In the genomic region with DNA sequence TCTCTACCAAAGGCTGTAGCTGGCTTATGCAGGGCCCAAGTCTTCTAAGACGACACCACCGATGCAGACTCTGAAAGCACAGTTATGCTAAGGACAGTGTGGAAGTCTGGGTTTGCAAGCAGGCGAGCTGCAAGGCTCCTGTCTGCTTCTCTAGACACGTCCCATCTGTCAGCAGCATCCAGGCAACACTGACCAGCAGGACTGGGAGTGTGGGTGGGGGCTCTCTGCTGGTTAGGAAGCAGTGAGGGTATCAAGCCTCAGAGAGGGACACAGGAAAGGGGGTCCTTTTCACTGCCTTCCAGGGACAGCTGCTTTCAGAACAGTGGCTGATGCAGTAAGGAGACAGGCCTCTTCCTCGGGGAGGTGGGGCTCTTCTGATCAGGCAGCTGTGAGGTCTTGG, we compare ENCODE assay signal across 26 mouse cellular contexts. TPM values are rescaled to one million over a fixed set of nuclear protein-coding genes. Genes with fewer than 3 reads are reported as not detected.
DNase-seq lines count a peak whose midpoint lies in the region; ATAC-seq and TF ChIP-seq lines count a peak whose summit lies in the region.
"Had no signal": no experiment of that assay in that cellular context is flagged by ENCODE, and none has a peak within 500 bp of the region (broad histone marks: within the 10 kb centered on the region; RNA-seq: fewer than 3 reads in every experiment).

No protein-coding gene starts in this region.

- DNase-seq in heart, adult 11 months = peak; percentile 75
- no peak for DNase-seq in heart, adult 9 months (ENCODE audit: low spot score in 2 of 2)
- DNase-seq in kidney, postnatal 0 days (ENCODE audit: low spot score) = peak; percentile 17
- no peak for DNase-seq in kidney, adult 18-20 months
- peak; percentile 46 to 55 for DNase-seq in kidney, postnatal 4 days
- DNase-seq in kidney, adult 11 months = no peak
- DNase-seq in midbrain, embryonic 10.5 days (ENCODE audit: low spot score) = no peak
- no peak for DNase-seq in midbrain, postnatal 0 days (ENCODE audit: low spot score)
- DNase-seq: adrenal gland, adult 8-10 months; adrenal gland, postnatal 25 days; cerebellum, adult 11-12 months; cerebellum, adult 8-10 months; cerebellum, postnatal 36 days; embryo, embryonic 11 days; gastrocnemius, postnatal 25 days; heart, adult 2 months; heart, postnatal 4 days had no signal

- 33% methylated on average over 5 of the region's 5 CpGs for WGBS in kidney, postnatal 0 days
- 71% methylated on average over 5 of the region's 5 CpGs for WGBS in midbrain, embryonic 10.5 days
- 64% methylated on average over 5 of the region's 5 CpGs for WGBS in midbrain, postnatal 0 days

- no peak for TF ChIP-seq CTCF in kidney, postnatal 0 days (IDR thresholded peaks at IDR 0.05; ENCODE audit: low read depth)
- no peak for TF ChIP-seq CTCF in midbrain, postnatal 0 days (IDR thresholded peaks at IDR 0.05)

- no peak overlapping the region for H3K9ac ChIP-seq in kidney, postnatal 0 days (ENCODE audit: low read depth, low read length)
- H3K9ac ChIP-seq in midbrain, postnatal 0 days (replicated peaks; ENCODE audit: low read length, poor library complexity, severe bottlenecking) = no peak overlapping the region
- H3K9ac ChIP-seq: embryonic facial prominence, embryonic 13.5 days; forebrain, embryonic 12.5 days; forebrain, embryonic 15.5 days; heart, embryonic 12.5 days; heart, embryonic 15.5 days; hindbrain, embryonic 15.5 days had no signal

- H3K4me3 ChIP-seq in kidney, postnatal 0 days (replicated peaks; ENCODE audit: low read depth, low read length) = no peak overlapping the region
- H3K4me3 ChIP-seq in midbrain, embryonic 10.5 days = no peak overlapping the region
- no peak overlapping the region for H3K4me3 ChIP-seq in midbrain, postnatal 0 days (ENCODE audit: low read depth, low read length)
- H3K4me3 ChIP-seq: embryonic facial prominence, embryonic 10.5 days; embryonic facial prominence, embryonic 13.5 days; erythroblast, embryonic 14.5 days; forebrain, embryonic 12.5 days; forebrain, embryonic 15.5 days; heart, adult 2 months; heart, embryonic 12.5 days; heart, embryonic 15.5 days; hindbrain, embryonic 15.5 days had no signal

- no peak overlapping the region for H3K27ac ChIP-seq in kidney, postnatal 0 days
- H3K27ac ChIP-seq in midbrain, embryonic 10.5 days (replicated peaks) = peak overlapping the region; percentile 13; the same call in 1 of the 2 replicates
- H3K27ac ChIP-seq in midbrain, postnatal 0 days (ENCODE audit: low read depth, low read length) = no peak overlapping the region
- H3K27ac ChIP-seq: embryonic facial prominence, embryonic 10.5 days; embryonic facial prominence, embryonic 13.5 days; forebrain, embryonic 12.5 days; forebrain, embryonic 15.5 days; heart, adult 2 months; heart, embryonic 15.5 days; hindbrain, embryonic 15.5 days had no signal

- H3K4me1 ChIP-seq in kidney, postnatal 0 days (replicated peaks; ENCODE audit: insufficient read depth, low read length) = no peaks in the 10 kb centered on the region
- H3K4me1 ChIP-seq in midbrain, embryonic 10.5 days = no peaks in the 10 kb centered on the region
- H3K4me1 ChIP-seq in midbrain, postnatal 0 days (ENCODE audit: insufficient read depth, low read length) = no peaks in the 10 kb centered on the region
- H3K4me1 ChIP-seq: embryonic facial prominence, embryonic 10.5 days; forebrain, embryonic 12.5 days; forebrain, embryonic 15.5 days; heart, embryonic 15.5 days; hindbrain, embryonic 15.5 days had no signal

- no peak for ATAC-seq in kidney, postnatal 0 days (replicated peaks; ENCODE audit: low FRiP score, low read depth)
- ATAC-seq in midbrain, postnatal 0 days (ENCODE audit: low FRiP score) = no peak
- ATAC-seq: activated CD4-positive, CD25-positive, alpha-beta regulatory T cell, adult 4 months; forebrain, embryonic 15.5 days had no signal

- H3K36me3 ChIP-seq in kidney, postnatal 0 days (ENCODE audit: insufficient read depth, low read length) = no peaks in the 10 kb centered on the region
- no peaks in the 10 kb centered on the region for H3K36me3 ChIP-seq in midbrain, embryonic 10.5 days
- H3K36me3 ChIP-seq in midbrain, postnatal 0 days (ENCODE audit: insufficient read depth, low read length) = peaks cover 11% of the 10 kb centered on the region; the same call in 1 of the 2 replicates
- H3K36me3 ChIP-seq: embryonic facial prominence, embryonic 10.5 days; embryonic facial prominence, embryonic 13.5 days; forebrain, embryonic 12.5 days; forebrain, embryonic 15.5 days; heart, embryonic 12.5 days; heart, embryonic 15.5 days had no signal

- H3K27me3 ChIP-seq in kidney, postnatal 0 days (ENCODE audit: insufficient read depth, low read length) = no peaks in the 10 kb centered on the region
- peaks cover 15% of the 10 kb centered on the region for H3K27me3 ChIP-seq in midbrain, embryonic 10.5 days (ENCODE audit: low read depth, poor library complexity, severe bottlenecking)
- H3K27me3 ChIP-seq in midbrain, postnatal 0 days (ENCODE audit: insufficient read depth, low read length) = no peaks in the 10 kb centered on the region
- H3K27me3 ChIP-seq: forebrain, embryonic 12.5 days; forebrain, embryonic 15.5 days; hindbrain, embryonic 15.5 days had no signal

- no peaks in the 10 kb centered on the region for H3K9me3 ChIP-seq in kidney, postnatal 0 days (replicated peaks; ENCODE audit: low read length)
- no peaks in the 10 kb centered on the region for H3K9me3 ChIP-seq in midbrain, embryonic 10.5 days (replicated peaks)
- no peaks in the 10 kb centered on the region for H3K9me3 ChIP-seq in midbrain, postnatal 0 days (ENCODE audit: low read length)
- H3K9me3 ChIP-seq: embryonic facial prominence, embryonic 10.5 days; embryonic facial prominence, embryonic 13.5 days; forebrain, embryonic 12.5 days; forebrain, embryonic 15.5 days; heart, embryonic 12.5 days; heart, embryonic 15.5 days; hindbrain, embryonic 15.5 days had no signal

- H3K4me2 ChIP-seq in kidney, postnatal 0 days (ENCODE audit: low read length) = no peak overlapping the region
- no peak overlapping the region for H3K4me2 ChIP-seq in midbrain, postnatal 0 days (ENCODE audit: low read depth, low read length, poor library complexity, severe bottlenecking)
- H3K4me2 ChIP-seq: embryonic facial prominence, embryonic 13.5 days; forebrain, embryonic 12.5 days; forebrain, embryonic 15.5 days; heart, embryonic 12.5 days; heart, embryonic 15.5 days; hindbrain, embryonic 15.5 days had no signal

RNA-seq across cellular contexts. Expression of gene Dpysl4, which starts 58.7 kb away (rescaled TPM):
- polyA plus RNA-seq in kidney, postnatal 0 days (2015; fragmentation: Nextera tagmentation; extraction: Ambion mirVana) = 7.5 and 9.6 TPM in 2 replicates
- 107 and 159 TPM in 2 replicates for polyA plus RNA-seq in midbrain, embryonic 10.5 days (2016; fragmentation: Nextera tagmentation; extraction: Ambion mirVana)
- total RNA-seq in midbrain, postnatal 0 days (2014; rRNA removed) = 172 and 180 TPM in 2 replicates
- polyA plus RNA-seq in midbrain, postnatal 0 days (2015; fragmentation: Nextera tagmentation; extraction: Ambion mirVana) = 164 and 167 TPM in 2 replicates
- polyA plus RNA-seq: activated CD4-positive, CD25-positive, alpha-beta regulatory T cell, adult 4 months; erythroblast, embryonic 14.5 days had no signal

Comparison
In these comparisons a context has a peak if more than half of its experiments do, and no peak if none do; other contexts are left out.
1. DNase-seq: peak in heart, adult 11 months (single experiment), kidney, postnatal 0 days (single experiment) and kidney, postnatal 4 days (2 of 2); none in heart, adult 9 months (0 of 2), kidney, adult 18-20 months (single experiment), kidney, adult 11 months (single experiment), midbrain, embryonic 10.5 days (single experiment) and midbrain, postnatal 0 days (single experiment).
2. RNA of gene Dpysl4, which starts 58.7 kb away (polyA plus RNA-seq): 164 to 167 TPM in midbrain, postnatal 0 days and 107 to 159 TPM in midbrain, embryonic 10.5 days; 7.5 to 9.6 TPM in kidney, postnatal 0 days; every median in the first group is over 10 times any median in the second.